Mouse (Mus musculus) hindbrain, postnatal 0 days (tissue): Measurements from ENCODE around the gene Gm43517. TPM values are rescaled to one million over a fixed set of nuclear protein-coding genes. Genes with fewer than 3 reads are reported as not detected.

ENCODE experiments used
- ATAC-seq: fragments of 200-750 bp; cut with Nextera tagmentation; 2 replicates; pipeline ENCODE4 v1.8.0; 2017; ENCODE audit warnings: mild to moderate bottlenecking, moderate TSS enrichment, moderate library complexity
- DNase-seq: peaks from one replicate; pipeline ENCODE4 v3.0.0-alpha.2; 2015; ENCODE audit warnings: low spot score
- H3K27ac ChIP-seq: fragments of 300-500 bp; sonication (generic); 2 replicates; pipeline ENCODE4 v1.5.1; 2014; ENCODE audit warnings: mild to moderate bottlenecking
- H3K27me3 ChIP-seq: fragments of 300-500 bp; sonication (generic); 2 replicates; pipeline ENCODE4 v1.6.1; 2014; ENCODE audit warnings: low read length, mixed read lengths; ENCODE audit not compliant: insufficient read depth
- H3K36me3 ChIP-seq: fragments of 300-500 bp; sonication (generic); 2 replicates; pipeline ENCODE4 v1.6.1; 2014; ENCODE audit warnings: low read length, mixed read lengths; ENCODE audit not compliant: insufficient read depth
- H3K4me1 ChIP-seq: fragments of 300-500 bp; sonication (generic); 2 replicates; pipeline ENCODE4 v1.6.1; 2014; ENCODE audit warnings: antibody characterized with exemption, low read length, mixed read lengths; ENCODE audit not compliant: insufficient read depth
- H3K4me2 ChIP-seq: fragments of 300-500 bp; sonication (generic); 2 replicates; pipeline ENCODE4 v1.6.1; 2014; ENCODE audit warnings: low read depth, mild to moderate bottlenecking, low read length, moderate library complexity, mixed read lengths
- H3K4me3 ChIP-seq: fragments of 300-500 bp; sonication (generic); 2 replicates; pipeline ENCODE4 v1.5.1; 2014; ENCODE audit warnings: low read length
- H3K9ac ChIP-seq: fragments of 300-500 bp; sonication (generic); replicated peaks from 2 replicates; pipeline ENCODE4 v1.6.1; 2014; ENCODE audit warnings: mild to moderate bottlenecking, low read length, moderate library complexity, mixed read lengths
- H3K9me3 ChIP-seq: fragments of 300-500 bp; sonication (generic); 2 replicates; pipeline ENCODE4 v1.6.1; 2016; ENCODE audit warnings: low read length, mixed read lengths
- CTCF ChIP-seq: IDR thresholded peaks from 2 replicates; pipeline ENCODE4 v1.5.1; 2016; ENCODE audit warnings: antibody characterized with exemption, control low read depth, low read depth
- WGBS: fragments of 180-500 bp; shearing (Covaris S2); extraction: QIAGEN DNeasy Blood & Tissue Kit; methylation state at CpG from one replicate; pipeline ENCODE4 v1.1.7; 2014; 5-methylcytosine and 5-hydroxymethylcytosine counted together
- polyA plus RNA-seq: library from polyadenylated mRNA; unstranded; fragments of >200 nt; fragmentation: Nextera tagmentation; extraction: Ambion mirVana; gene quantifications from 2 replicates; pipeline ENCODE4 v1.2.1, GENCODE M21; 2015
- total RNA-seq: library from RNA; depleted of rRNA; stranded (reverse); fragments of >200 nt; gene quantifications from 2 replicates; pipeline ENCODE4 v1.2.3, GENCODE M21; 2014

Gm43517 gene
- total and polyA plus RNA-seq, 2 experiments from 2014 or later: not detected

DNA sequence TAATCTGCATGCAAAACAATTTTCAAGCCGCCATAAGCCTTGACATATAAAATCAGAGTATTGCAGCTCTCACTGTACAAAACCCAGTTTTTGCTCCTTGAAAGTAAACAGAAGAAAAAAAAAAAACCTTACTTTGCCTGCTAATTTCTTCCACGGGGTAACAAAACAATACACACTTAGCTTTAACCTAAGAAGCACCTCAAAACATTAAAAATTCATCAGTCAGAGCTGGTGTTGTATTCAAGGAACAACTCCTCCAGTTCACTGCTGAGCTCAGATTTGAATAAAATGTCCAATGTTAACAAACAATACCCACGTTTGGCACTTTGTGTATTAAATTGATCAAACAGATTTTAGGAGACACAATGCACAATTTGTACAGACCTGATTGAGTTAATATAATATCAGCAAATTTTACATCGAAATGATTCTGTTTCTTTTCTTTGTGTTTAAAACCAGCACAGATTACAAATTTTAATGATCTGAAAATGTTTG is 3.9 kb upstream of the Gm43517 start:
- Histone ChIP-seq H3K27me3 (peaks cover 74% of the 10 kb centered on the region), H3K4me1 (no peaks in the 10 kb centered on the region), H3K9ac (no peak overlapping the region), H3K4me2 (no peak overlapping the region), H3K9me3 (no peaks in the 10 kb centered on the region), H3K4me3 (no peak overlapping the region), H3K36me3 (no peaks in the 10 kb centered on the region), H3K27ac (no peak overlapping the region)
- no peak for TF ChIP-seq CTCF
- ATAC-seq (no peak), DNase-seq (no peak)
- WGBS: 2% methylated on average over 4 of the region's 4 CpGs

DNA sequence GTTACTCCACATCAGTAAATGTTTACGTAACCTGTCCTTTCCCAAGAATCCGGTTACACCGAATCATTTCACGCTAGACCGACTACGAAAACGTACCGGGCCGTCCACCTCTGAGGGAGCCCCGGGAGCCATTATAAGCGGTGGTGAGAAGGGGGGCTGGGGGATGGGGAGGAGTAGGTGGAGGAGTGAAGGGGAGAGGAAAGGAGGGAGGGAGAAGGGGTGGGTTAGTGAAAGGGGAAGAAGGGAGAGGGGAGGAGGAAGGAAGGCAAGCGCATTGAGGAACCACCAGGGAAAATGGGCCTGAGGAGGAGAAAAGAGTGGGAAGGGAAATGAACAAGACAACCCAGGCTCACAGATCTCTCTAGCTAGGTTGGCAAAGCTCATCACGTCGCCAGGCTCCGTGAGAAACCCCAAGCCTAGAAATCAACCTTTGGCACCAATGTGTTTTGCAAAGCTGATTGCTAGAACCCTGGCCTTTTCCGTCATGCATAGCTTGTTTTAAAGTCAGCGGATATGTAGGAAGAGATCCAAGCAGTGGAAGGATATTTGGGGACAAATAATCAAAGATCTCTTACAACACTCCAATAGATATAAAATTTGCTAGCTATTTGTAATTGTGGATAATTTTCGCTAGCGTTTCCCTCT is 3.1 kb upstream of the Gm43517 start:
- Histone ChIP-seq H3K36me3 (no peaks in the 10 kb centered on the region), H3K4me2 (no peak overlapping the region), H3K9ac (no peak overlapping the region), H3K9me3 (no peaks in the 10 kb centered on the region), H3K4me3 (no peak overlapping the region), H3K27me3 (peaks cover 78% of the 10 kb centered on the region), H3K4me1 (no peaks in the 10 kb centered on the region), H3K27ac (no peak overlapping the region)
- ATAC-seq: no peak
- TF ChIP-seq CTCF: no peak
- WGBS: 2% methylated on average over 19 of the region's 19 CpGs
- DNase-seq: no peak

- WGBS: 2% methylated on average over 55 of the region's 61 CpGs
- no peak for TF ChIP-seq CTCF
- no peak for DNase-seq
These were observed 2.1 kb upstream of the Gm43517 start, which contains the start of gene Foxg1 for GRCm38 (mm10) chr12:49382565-49383520. TSS of gene Foxg1 (plus strand) at chr12:49382660.

DNA sequence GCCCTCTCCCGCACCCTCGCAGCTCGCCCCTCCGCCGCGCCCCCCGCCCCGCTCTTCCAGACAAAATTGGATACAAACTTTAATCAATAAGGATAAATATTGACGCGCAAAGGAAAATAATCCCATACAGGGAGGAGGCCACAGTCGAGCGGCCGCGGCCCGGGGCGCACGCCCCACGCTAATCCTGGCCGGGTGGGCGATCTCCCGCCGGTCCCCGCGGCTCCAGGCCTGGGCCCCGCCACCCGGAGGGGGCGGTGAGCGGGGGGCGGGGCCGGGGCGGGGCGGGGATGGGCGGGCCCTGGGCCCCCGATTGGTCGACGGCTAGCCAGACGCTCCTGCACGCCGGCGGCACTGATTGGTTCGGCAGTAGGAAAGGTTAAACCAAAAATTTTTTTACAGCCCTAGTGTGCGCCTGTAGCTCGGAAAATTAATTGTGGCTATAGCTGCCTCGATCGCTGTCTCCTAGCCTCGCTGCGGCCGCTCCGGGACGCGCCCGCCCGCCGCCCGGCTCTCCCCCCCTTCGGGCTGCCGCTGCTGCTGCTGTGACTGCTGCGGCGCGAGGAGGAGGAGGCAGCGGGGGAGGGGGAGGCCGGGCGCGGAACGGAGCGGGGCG is 1.3 kb upstream of the Gm43517 start:
- no peak for DNase-seq
- no peak for TF ChIP-seq CTCF
- no peak overlapping the region for H3K27ac ChIP-seq
- peak overlapping the region; percentile 10 for H3K4me3 ChIP-seq
- peaks cover 71% of the 10 kb centered on the region for H3K27me3 ChIP-seq
- H3K4me2 ChIP-seq: no peak overlapping the region
- no peak overlapping the region for H3K9ac ChIP-seq
- ATAC-seq: peak; percentile 61
- under 1% methylated on average over 51 of the region's 67 CpGs for WGBS
- no peaks in the 10 kb centered on the region for H3K36me3 ChIP-seq
- no peaks in the 10 kb centered on the region for H3K9me3 ChIP-seq
- no peaks in the 10 kb centered on the region for H3K4me1 ChIP-seq

More at GRCm38 (mm10) chr12:49382565-49383520, 2.1 kb upstream of the Gm43517 start, which contains the start of gene Foxg1:
- H3K27me3 ChIP-seq: peaks cover 74% of the 10 kb centered on the region
- H3K4me3 ChIP-seq: peak within 1 kb of the TSS; percentile 10
- no peak within 1 kb of the TSS for H3K27ac ChIP-seq
- H3K4me1 ChIP-seq: no peaks in the 10 kb centered on the region
- no peak within 1 kb of the TSS for H3K4me2 ChIP-seq
- ATAC-seq: no peak
- no peak within 1 kb of the TSS for H3K9ac ChIP-seq
- H3K9me3 ChIP-seq: no peaks in the 10 kb centered on the region
- no peaks in the 10 kb centered on the region for H3K36me3 ChIP-seq

- Histone ChIP-seq H3K27me3 (peaks cover 68% of the 10 kb centered on the region), H3K27ac (no peak overlapping the region), H3K9me3 (no peaks in the 10 kb centered on the region), H3K36me3 (no peaks in the 10 kb centered on the region), H3K4me2 (no peak overlapping the region), H3K4me3 (peak overlapping the region; percentile 14; the same call in 1 of the 2 replicates), H3K4me1 (no peaks in the 10 kb centered on the region), H3K9ac (no peak overlapping the region)
- ATAC-seq (no peak), DNase-seq (no peak)
- 2% methylated on average over 29 of the region's 66 CpGs for WGBS
- TF ChIP-seq CTCF: no peak
These were observed 589 bp upstream of the Gm43517 start for GRCm38 (mm10) chr12:49384295-49384875.

DNA sequence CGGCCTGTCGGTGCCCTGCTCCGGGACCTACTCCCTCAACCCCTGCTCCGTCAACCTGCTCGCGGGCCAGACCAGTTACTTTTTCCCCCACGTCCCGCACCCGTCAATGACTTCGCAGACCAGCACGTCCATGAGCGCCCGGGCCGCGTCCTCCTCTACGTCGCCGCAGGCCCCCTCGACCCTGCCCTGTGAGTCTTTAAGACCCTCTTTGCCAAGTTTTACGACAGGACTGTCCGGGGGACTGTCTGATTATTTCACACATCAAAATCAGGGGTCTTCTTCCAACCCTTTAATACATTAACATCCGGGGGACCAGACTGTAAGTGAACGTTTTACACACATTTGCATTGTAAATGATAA is 637 bp downstream of the Gm43517 start:
- no peaks in the 10 kb centered on the region for H3K4me1 ChIP-seq
- 2% methylated on average over 23 of the region's 23 CpGs for WGBS
- no peaks in the 10 kb centered on the region for H3K36me3 ChIP-seq
- no peak for TF ChIP-seq CTCF
- H3K27ac ChIP-seq: no peak overlapping the region
- peak overlapping the region; percentile 14 for H3K4me3 ChIP-seq
- no peak overlapping the region for H3K9ac ChIP-seq
- ATAC-seq (peak; percentile 13; the same call in 1 of the 2 replicates), DNase-seq (no peak)
- peaks cover 67% of the 10 kb centered on the region for H3K27me3 ChIP-seq
- H3K4me2 ChIP-seq: no peak overlapping the region
- H3K9me3 ChIP-seq: no peaks in the 10 kb centered on the region
